Mouse (Mus musculus): ENCODE data around the gene Snd1.

DNA sequence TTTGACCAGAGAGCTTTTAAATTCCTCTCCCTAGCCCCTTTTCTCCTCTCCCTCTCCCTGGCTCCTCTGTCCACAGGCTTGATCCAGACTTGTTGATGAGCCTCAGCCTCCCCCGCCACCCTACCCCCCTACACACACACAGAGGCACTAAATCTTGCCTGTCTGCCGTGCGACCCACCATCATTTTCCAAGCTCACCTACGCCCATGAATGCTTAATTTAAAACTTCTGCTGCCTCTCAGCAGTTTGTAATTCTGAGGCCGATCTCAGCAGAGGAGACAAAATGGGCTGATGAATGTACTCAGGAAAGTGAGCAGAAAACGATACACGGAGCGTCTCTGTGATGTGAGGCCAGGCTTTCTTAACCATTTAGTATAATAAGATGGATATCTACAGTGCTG, 379.7 kb downstream of the Snd1 start:
- no peak for TF ChIP-seq CTCF (IDR thresholded peaks at IDR 0.05; ENCODE audit: control insufficient read depth, insufficient read depth, insufficient read length)
- TF ChIP-seq USF1 (IDR thresholded peaks at IDR 0.05; ENCODE audit: low read depth), result no peak
- no peak for TF ChIP-seq MYOD1 (IDR thresholded peaks at IDR 0.05; ENCODE audit: control insufficient read depth, insufficient read length, low read depth)

Data from C2C12 (cell line).